Mouse (Mus musculus) heart, embryonic 14.5 days (tissue): ENCODE measurements around the gene Xrra1. TPM values are rescaled to one million over a fixed set of nuclear protein-coding genes. Genes with fewer than 3 reads are reported as not detected.
A peak's percentile ranks its signal among the peaks of the same experiment; 100 is the strongest.

Experiments used
- ATAC-seq: fragments of 200-750 bp; cut with Nextera tagmentation; 2 replicates; pipeline ENCODE4 v1.8.0; 2017; ENCODE audit warnings: low read depth, moderate TSS enrichment; ENCODE audit not compliant: insufficient number of reproducible peaks, insufficient read depth, low FRiP score
- H3K27ac ChIP-seq, 2 experiments: fragments of 200-500 bp in 1 of 2; fragments of 300-500 bp in 1 of 2; sonication (generic) in 1 of 2; replicated peaks in 1 of 2; 2 replicates each; pipeline ENCODE4 v1.5.1; 2012 to 2014; ENCODE audit warnings: low read depth in 2 of 2, low read length in 2 of 2, control low read depth in 1 of 2, mild to moderate bottlenecking in 1 of 2, mixed read lengths in 1 of 2; ENCODE audit not compliant: control insufficient read depth in 1 of 2, insufficient read depth in 1 of 2
- H3K27me3 ChIP-seq: fragments of 300-500 bp; sonication (generic); 2 replicates; pipeline ENCODE4 v1.6.1; 2014; ENCODE audit warnings: mild to moderate bottlenecking, low read length, control low read depth; ENCODE audit not compliant: control insufficient read depth, insufficient read depth
- H3K36me3 ChIP-seq: fragments of 300-500 bp; sonication (generic); 2 replicates; pipeline ENCODE4 v1.6.1; 2014; ENCODE audit warnings: mild to moderate bottlenecking, control low read depth, low read length, mixed read lengths; ENCODE audit not compliant: control insufficient read depth, insufficient read depth
- H3K4me1 ChIP-seq, 2 experiments: fragments of 200-500 bp in 1 of 2; fragments of 300-500 bp in 1 of 2; sonication (generic) in 1 of 2; 2 replicates each; pipeline ENCODE4 v1.6.1; 2012 to 2014; ENCODE audit warnings: low read length in 2 of 2, control low read depth in 1 of 2, mixed read lengths in 1 of 2; ENCODE audit not compliant: control insufficient read depth in 2 of 2, insufficient read depth in 2 of 2
- H3K4me2 ChIP-seq: fragments of 300-500 bp; sonication (generic); 2 replicates; pipeline ENCODE4 v1.6.1; 2014; ENCODE audit warnings: mild to moderate bottlenecking, low read length
- H3K4me3 ChIP-seq, 2 experiments: fragments of 200-500 bp in 1 of 2; fragments of 300-500 bp in 1 of 2; sonication (generic) in 1 of 2; 2 replicates each; pipeline ENCODE4 v1.5.1; 2012 to 2014; ENCODE audit warnings: low read length in 2 of 2, mild to moderate bottlenecking in 2 of 2, control low read depth in 1 of 2, low read depth in 1 of 2, moderate library complexity in 1 of 2; ENCODE audit not compliant: control insufficient read depth in 1 of 2, insufficient read depth in 1 of 2
- H3K9ac ChIP-seq: fragments of 300-500 bp; sonication (generic); 2 replicates; pipeline ENCODE4 v1.6.1; 2014; ENCODE audit warnings: mild to moderate bottlenecking, low read length
- H3K9me3 ChIP-seq: fragments of 300-500 bp; sonication (generic); 2 replicates; pipeline ENCODE4 v1.6.1; 2016; ENCODE audit warnings: low read length, control low read depth; ENCODE audit not compliant: control insufficient read depth
- WGBS: fragments of 180-500 bp; shearing (Covaris S2); extraction: QIAGEN DNeasy Blood & Tissue Kit; methylation state at CpG from one replicate; pipeline ENCODE4 v1.1.7; 2014; 5-methylcytosine and 5-hydroxymethylcytosine counted together
- polyA plus RNA-seq: library from polyadenylated mRNA; unstranded; fragments of >200 nt; fragmentation: Nextera tagmentation; extraction: Ambion mirVana; gene quantifications from 2 replicates; pipeline ENCODE4 v1.2.1, GENCODE M21; 2014

Xrra1 gene
- polyA plus RNA-seq, 1 experiment from 2014 or later: 0.09 TPM

DNA sequence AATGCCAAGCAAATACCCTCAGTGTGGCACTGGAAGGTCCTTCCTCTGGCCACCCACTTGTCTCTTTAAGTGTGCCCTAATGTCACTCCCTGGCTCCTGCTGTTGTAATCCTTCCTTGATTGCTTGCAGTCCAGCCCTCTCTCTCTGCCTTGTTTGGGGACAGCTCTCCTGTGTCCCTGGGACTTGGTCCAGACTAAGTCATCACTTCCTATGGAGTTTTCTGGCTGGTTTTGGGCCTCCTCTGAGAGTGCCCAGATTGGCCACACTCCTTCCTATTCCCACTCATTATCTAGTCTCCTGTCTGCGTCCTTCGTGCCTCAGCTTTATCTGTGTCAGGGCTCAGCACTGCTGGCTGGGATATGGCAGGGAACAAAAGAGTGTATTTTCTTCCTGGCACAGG lies 56.6 kb downstream of the Xrra1 start:
- no peak overlapping the region for H3K27ac ChIP-seq
- H3K36me3 ChIP-seq: peaks cover 4% of the 10 kb centered on the region; the same call in 1 of the 2 replicates
- 0 out of 2 replicates have a peak, but pooled peaks cover 1% of the 10 kb centered on the region for H3K9me3 ChIP-seq
- peaks cover 24% of the 10 kb centered on the region for H3K27me3 ChIP-seq
- 24% methylated on average over 2 of the region's 2 CpGs for WGBS
- no peak for ATAC-seq
- no peak overlapping the region for H3K9ac ChIP-seq
- peaks cover 7 to 13% of the 10 kb centered on the region in 2 experiments for H3K4me1 ChIP-seq
- no peak overlapping the region for H3K4me2 ChIP-seq
- no peak overlapping the region for H3K4me3 ChIP-seq

DNA sequence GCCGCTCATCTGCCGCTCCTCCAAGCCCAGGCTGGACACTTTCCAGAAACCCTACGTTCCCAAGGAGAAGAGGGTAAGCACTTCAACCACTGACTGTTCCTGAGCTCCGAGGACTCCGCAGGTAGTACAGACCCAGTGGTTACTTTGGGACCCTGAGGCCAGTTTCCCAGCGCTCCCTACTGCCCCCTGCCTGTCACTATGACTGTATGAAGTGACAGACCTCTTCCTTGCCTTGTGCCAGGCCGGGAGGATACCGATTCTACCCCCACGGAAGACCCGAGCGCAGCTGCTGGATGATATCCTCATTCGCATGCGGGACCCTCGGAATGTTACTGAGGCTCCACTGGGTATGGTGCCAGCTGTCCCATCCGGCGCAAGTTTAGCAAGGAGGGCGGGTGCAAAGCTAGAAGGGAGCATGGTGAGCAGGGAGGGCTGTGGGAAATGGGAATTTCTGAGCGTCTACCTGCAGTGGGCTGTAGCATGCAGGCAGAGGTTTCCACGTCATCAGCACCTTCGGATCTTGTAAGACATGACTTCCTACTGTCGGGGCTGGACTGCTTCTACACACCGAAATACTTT lies 57.9 kb downstream of the Xrra1 start:
- 5% methylated on average over 22 of the region's 22 CpGs for WGBS
- H3K4me1 ChIP-seq: peaks cover 7 to 13% of the 10 kb centered on the region in 2 experiments
- no peak overlapping the region for H3K27ac ChIP-seq
- H3K9ac ChIP-seq: peak overlapping the region; percentile 61
- H3K27me3 ChIP-seq: peaks cover 24% of the 10 kb centered on the region
- H3K9me3 ChIP-seq: no peaks in the 10 kb centered on the region
- peaks cover 9% of the 10 kb centered on the region; the same call in 1 of the 2 replicates for H3K36me3 ChIP-seq
- H3K4me3 ChIP-seq: peak overlapping the region; percentile 38 to 41
- peak overlapping the region; percentile 87 for H3K4me2 ChIP-seq
- ATAC-seq: 0 out of 2 replicates have a peak, but pooled peaks have one; percentile 20

DNA sequence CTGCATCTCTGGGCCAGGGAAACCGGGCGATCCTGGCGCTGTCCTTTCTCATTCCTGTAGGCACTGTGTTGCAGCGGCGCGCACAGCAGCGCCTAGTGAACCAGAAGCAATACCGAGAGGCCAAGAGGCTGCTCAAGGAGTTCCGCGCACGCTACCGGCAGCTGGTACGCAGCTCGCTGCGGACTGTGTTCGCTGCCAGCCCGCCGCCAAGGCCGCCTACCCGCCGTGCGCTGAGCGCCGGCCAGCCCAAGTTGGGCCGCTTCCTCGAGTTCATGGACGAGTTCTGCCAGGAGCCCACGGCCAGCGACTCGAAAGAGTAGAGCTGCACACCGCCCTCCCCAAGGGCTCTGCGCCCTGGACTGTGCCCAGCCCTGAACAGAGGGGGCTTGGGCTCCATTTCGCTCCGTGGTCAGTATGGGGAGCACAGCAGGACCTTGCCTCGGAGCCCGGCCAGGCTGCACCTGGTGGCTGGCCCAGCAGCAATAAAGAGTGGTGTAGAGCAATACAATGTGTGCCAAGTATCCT lies 58.5 kb downstream of the Xrra1 start:
- ATAC-seq: no peak
- Histone ChIP-seq H3K36me3 (peaks cover 11% of the 10 kb centered on the region; the same call in 1 of the 2 replicates), H3K9me3 (no peaks in the 10 kb centered on the region), H3K4me2 (peak overlapping the region; percentile 87), H3K27ac (no peak overlapping the region), H3K4me3 (peak overlapping the region; percentile 38 to 41), H3K9ac (peak overlapping the region; percentile 61), H3K27me3 (peaks cover 24% of the 10 kb centered on the region), H3K4me1 (peaks cover 7 to 13% of the 10 kb centered on the region in 2 experiments)
- WGBS: 4% methylated on average over 36 of the region's 36 CpGs

- Histone ChIP-seq H3K9ac (no peak overlapping the region), H3K36me3 (peaks cover 28% of the 10 kb centered on the region), H3K27ac (no peak overlapping the region), H3K4me3 (no peak overlapping the region), H3K27me3 (peaks cover 24% of the 10 kb centered on the region), H3K9me3 (no peaks in the 10 kb centered on the region), H3K4me2 (no peak overlapping the region), H3K4me1 (peaks cover 7 to 13% of the 10 kb centered on the region in 2 experiments)
- WGBS: 84% methylated on average over 2 of the region's 2 CpGs
- no peak for ATAC-seq
Observed at GRCm38 (mm10) chr7:99919164-99919563, 60.2 kb downstream of the Xrra1 start.

DNA sequence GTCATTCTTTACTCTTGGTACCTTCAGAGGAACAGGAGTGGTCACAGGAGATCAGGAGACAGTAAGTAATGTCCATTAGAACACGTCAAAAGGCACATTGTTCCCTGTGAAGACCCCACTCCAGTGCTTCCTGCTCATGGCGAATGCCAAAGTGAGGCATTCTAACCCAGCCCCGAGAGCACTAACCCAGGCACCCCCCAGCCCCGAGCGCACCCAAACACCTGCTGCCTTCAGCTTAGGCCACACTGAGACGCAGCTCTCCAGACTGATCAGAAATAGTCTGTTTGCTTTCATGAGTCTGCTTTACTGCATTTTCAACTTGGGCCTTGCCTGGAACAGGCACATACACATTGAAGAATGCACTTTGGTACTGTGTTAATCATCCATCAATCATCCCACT lies 61.1 kb downstream of the Xrra1 start:
- Histone ChIP-seq H3K4me2 (no peak overlapping the region), H3K9ac (no peak overlapping the region), H3K27ac (no peak overlapping the region), H3K27me3 (peaks cover 20% of the 10 kb centered on the region), H3K4me3 (no peak overlapping the region), H3K9me3 (no peaks in the 10 kb centered on the region), H3K4me1 (peaks cover 7 to 13% of the 10 kb centered on the region in 2 experiments), H3K36me3 (peaks cover 36% of the 10 kb centered on the region)
- 94% methylated on average over 6 of the region's 6 CpGs for whole genome bisulfite sequencing
- ATAC-seq: no peak

DNA sequence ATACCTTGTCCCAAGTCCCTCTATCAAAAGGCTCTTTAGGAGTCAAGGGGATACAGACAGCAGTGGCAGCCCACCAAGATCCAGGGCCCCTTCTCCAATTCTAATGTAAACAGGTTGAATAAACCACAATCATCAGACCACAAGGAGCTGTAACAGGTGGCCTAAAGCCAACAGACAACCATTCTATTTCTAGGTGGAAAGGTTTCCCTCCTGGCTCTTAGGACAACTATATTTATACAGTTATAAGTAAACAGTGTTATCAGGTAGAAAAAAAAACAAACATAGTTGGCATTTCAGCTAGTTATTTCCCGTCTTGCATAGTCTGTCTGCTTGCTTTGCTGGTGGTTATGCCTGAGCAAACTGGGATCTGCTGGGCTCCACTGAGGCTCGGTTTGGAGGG lies 61.5 kb downstream of the Xrra1 start:
- peaks cover 7 to 13% of the 10 kb centered on the region in 2 experiments for H3K4me1 ChIP-seq
- H3K27ac ChIP-seq: no peak overlapping the region
- H3K9me3 ChIP-seq: no peaks in the 10 kb centered on the region
- no peak overlapping the region for H3K4me2 ChIP-seq
- no peak overlapping the region for H3K9ac ChIP-seq
- ATAC-seq: no peak
- 64% methylated on average over 2 of the region's 2 CpGs for WGBS
- peaks cover 20% of the 10 kb centered on the region for H3K27me3 ChIP-seq
- H3K4me3 ChIP-seq: no peak overlapping the region
- H3K36me3 ChIP-seq: peaks cover 40% of the 10 kb centered on the region

GRCm38 (mm10) chr7:99926916-99927714 lies 68.2 kb downstream of the Xrra1 start:
- no peak overlapping the region for H3K27ac ChIP-seq
- 74% methylated on average over 10 of the region's 10 CpGs for whole genome bisulfite sequencing
- no peaks in the 10 kb centered on the region for H3K9me3 ChIP-seq
- H3K9ac ChIP-seq: no peak overlapping the region
- H3K4me3 ChIP-seq: no peak overlapping the region
- no peaks in the 10 kb centered on the region for H3K27me3 ChIP-seq
- ATAC-seq: no peak
- no peak overlapping the region for H3K4me2 ChIP-seq
- H3K4me1 ChIP-seq: no peaks in the 10 kb centered on the region
- peaks cover 69% of the 10 kb centered on the region for H3K36me3 ChIP-seq
